Mouse (Mus musculus) C2C12 (cell line): ENCODE data around the gene Zfp14. TPM values are rescaled to one million over a fixed set of nuclear protein-coding genes. Genes with fewer than 3 reads are reported as not detected.

Experiments used
- H3K27me3 ChIP-seq: one replicate; pipeline ENCODE4 v1.6.1; 2011; ENCODE audit not compliant: control insufficient read depth, insufficient read depth, insufficient read length
- H3K36me3 ChIP-seq: one replicate; pipeline ENCODE4 v1.6.1; 2011; ENCODE audit not compliant: control insufficient read depth, insufficient read depth
- H3K4me3 ChIP-seq: one replicate; pipeline ENCODE4 v1.5.1; 2011; ENCODE audit warnings: mild to moderate bottlenecking, control low read depth; ENCODE audit not compliant: poor library complexity, insufficient read depth, severe bottlenecking
- H3K79me2 ChIP-seq: one replicate; pipeline ENCODE4 v1.6.1; 2011; ENCODE audit not compliant: control insufficient read depth, insufficient read depth
- H3K79me3 ChIP-seq: one replicate; pipeline ENCODE4 v1.6.1; 2011; ENCODE audit warnings: low read depth, control low read depth
- H3ac ChIP-seq: one replicate; pipeline ENCODE3; 2011; ENCODE audit warnings: low read depth; ENCODE audit not compliant: control insufficient read depth, insufficient read length
- CEBPB ChIP-seq: IDR thresholded peaks from one replicate; pipeline ENCODE4 v1.6.1; 2011; ENCODE audit warnings: low read depth, mild to moderate bottlenecking, control low read depth, moderate library complexity
- CTCF ChIP-seq: IDR thresholded peaks from one replicate; pipeline ENCODE4 v1.5.1; 2011; ENCODE audit not compliant: control insufficient read depth, insufficient read depth, insufficient read length
- FOSL1 ChIP-seq: IDR thresholded peaks from one replicate; pipeline ENCODE4 v1.8.0; 2011; ENCODE audit warnings: mild to moderate bottlenecking, low read length; ENCODE audit not compliant: poor library complexity, insufficient read depth, severe bottlenecking
- MAX ChIP-seq: IDR thresholded peaks from one replicate; pipeline ENCODE4 v1.6.1; 2011; ENCODE audit warnings: mild to moderate bottlenecking, control low read depth
- MYOD1 ChIP-seq: IDR thresholded peaks from one replicate; pipeline ENCODE4 v1.6.1; 2011; ENCODE audit warnings: low read depth; ENCODE audit not compliant: control insufficient read depth, insufficient read length
- MYOG ChIP-seq: IDR thresholded peaks from one replicate; pipeline ENCODE4 v1.6.1; 2011; ENCODE audit not compliant: control insufficient read depth, insufficient read length; ENCODE audit errors: extremely low read depth
- USF1 ChIP-seq: IDR thresholded peaks from one replicate; pipeline ENCODE4 v1.6.1; 2011; ENCODE audit warnings: low read depth, mild to moderate bottlenecking, control low read depth, moderate library complexity
- polyA plus RNA-seq: library from polyadenylated mRNA; unstranded; fragments of >200 nt; fragmentation: generic; extraction: Trizol; gene quantifications from one replicate; pipeline ENCODE4 v1.2.1, GENCODE M21; 2012; ENCODE audit warnings: missing spikeins

The Zfp14 gene
- polyA plus RNA-seq, 1 experiment = 0.40 TPM

- no peak overlapping the region for H3ac ChIP-seq
- H3K4me3 ChIP-seq = no peak overlapping the region
- peaks cover 3% of the 10 kb centered on the region for H3K36me3 ChIP-seq
- H3K27me3 ChIP-seq = no peaks in the 10 kb centered on the region
- H3K79me2 ChIP-seq = peaks cover 45% of the 10 kb centered on the region
- TF ChIP-seq MYOG (no peak), MYOD1 (no peak), USF1 (no peak)
- H3K79me3 ChIP-seq = peaks cover 20% of the 10 kb centered on the region
Observed at GRCm38 (mm10) chr7:30092666-30093065, 41.5 kb upstream of the Zfp14 start.

- no peak for TF ChIP-seq MAX
- TF ChIP-seq MYOG = no peak
- no peak for TF ChIP-seq CTCF
- no peak for TF ChIP-seq FOSL1
- TF ChIP-seq USF1 = no peak
- no peak for TF ChIP-seq MYOD1
- no peak for TF ChIP-seq CEBPB
- H3K36me3 ChIP-seq = no peaks in the 10 kb centered on the region
- H3ac ChIP-seq = no peak overlapping the region
- H3K79me2 ChIP-seq = peaks cover 31% of the 10 kb centered on the region
- no peaks in the 10 kb centered on the region for H3K27me3 ChIP-seq
- peak overlapping the region; percentile 39 for H3K4me3 ChIP-seq
- H3K79me3 ChIP-seq = peaks cover 9% of the 10 kb centered on the region
Observed at GRCm38 (mm10) chr7:30090970-30091585, 39.9 kb upstream of the Zfp14 start.

- H3K79me2 ChIP-seq = peaks cover 23% of the 10 kb centered on the region
- peaks cover 3% of the 10 kb centered on the region for H3K79me3 ChIP-seq
- no peak for TF ChIP-seq MYOG
- no peak for TF ChIP-seq CEBPB
- TF ChIP-seq USF1 = peak; percentile 68
- TF ChIP-seq MAX = peak; percentile 90
- H3K36me3 ChIP-seq = peaks cover 7% of the 10 kb centered on the region
- H3ac ChIP-seq = peak within 1 kb of the TSS; percentile 64
- H3K27me3 ChIP-seq = no peaks in the 10 kb centered on the region
- peak within 1 kb of the TSS; percentile 39 for H3K4me3 ChIP-seq
Observed at GRCm38 (mm10) chr7:30090092-30090969, 39.2 kb upstream of the Zfp14 start, which contains the start of the genes Gm26920 and Zfp566. Gene Gm26920, minus strand, starts transcription at chr7:30090410. Gene Zfp566, minus strand, starts transcription at chr7:30090527.

DNA sequence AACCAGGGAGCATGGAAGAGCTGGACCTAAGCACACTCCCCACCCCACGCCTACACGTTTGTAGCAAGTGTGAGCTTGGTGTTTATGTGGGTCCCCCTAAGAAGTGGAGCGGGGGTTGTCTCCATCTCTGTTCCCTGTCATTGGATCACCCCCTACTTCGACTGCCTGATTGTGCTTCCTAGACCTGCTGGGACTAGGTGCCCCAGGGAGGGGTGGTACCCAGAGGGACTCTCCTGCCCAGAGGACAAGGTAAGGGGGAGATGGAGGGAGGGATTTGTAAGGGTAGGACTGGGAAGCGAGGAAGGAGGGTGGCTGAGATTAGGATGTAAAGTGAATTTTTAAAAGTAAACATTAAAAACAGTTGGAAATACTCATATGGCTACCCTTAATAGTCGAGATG is 38.2 kb upstream of the Zfp14 start:
- Histone ChIP-seq H3K4me3 (peak overlapping the region; percentile 39), H3ac (peak overlapping the region; percentile 56), H3K27me3 (no peaks in the 10 kb centered on the region), H3K36me3 (peaks cover 9% of the 10 kb centered on the region), H3K79me3 (peaks cover 3% of the 10 kb centered on the region), H3K79me2 (peaks cover 21% of the 10 kb centered on the region)
- TF ChIP-seq MAX (no peak), MYOD1 (no peak), USF1 (no peak), FOSL1 (no peak), CTCF (no peak), CEBPB (no peak), MYOG (no peak)

GRCm38 (mm10) chr7:30086524-30086923 is 35.3 kb upstream of the Zfp14 start:
- TF ChIP-seq CEBPB (peak; percentile 1), MYOD1 (no peak), USF1 (peak; percentile 67), CTCF (no peak), FOSL1 (no peak), MYOG (no peak), MAX (no peak)
- Histone ChIP-seq H3K79me3 (peaks cover 3% of the 10 kb centered on the region), H3ac (no peak overlapping the region), H3K27me3 (no peaks in the 10 kb centered on the region), H3K4me3 (no peak overlapping the region), H3K79me2 (peaks cover 21% of the 10 kb centered on the region), H3K36me3 (peaks cover 9% of the 10 kb centered on the region)
